Mouse (Mus musculus): ENCODE measurements around the gene Col8a2. TPM values are rescaled to one million over a fixed set of nuclear protein-coding genes. Genes with fewer than 3 reads are reported as not detected.

The Col8a2 gene
- polyA plus RNA-seq, 1 experiment from 2014 or later, result 2.6 TPM

DNA sequence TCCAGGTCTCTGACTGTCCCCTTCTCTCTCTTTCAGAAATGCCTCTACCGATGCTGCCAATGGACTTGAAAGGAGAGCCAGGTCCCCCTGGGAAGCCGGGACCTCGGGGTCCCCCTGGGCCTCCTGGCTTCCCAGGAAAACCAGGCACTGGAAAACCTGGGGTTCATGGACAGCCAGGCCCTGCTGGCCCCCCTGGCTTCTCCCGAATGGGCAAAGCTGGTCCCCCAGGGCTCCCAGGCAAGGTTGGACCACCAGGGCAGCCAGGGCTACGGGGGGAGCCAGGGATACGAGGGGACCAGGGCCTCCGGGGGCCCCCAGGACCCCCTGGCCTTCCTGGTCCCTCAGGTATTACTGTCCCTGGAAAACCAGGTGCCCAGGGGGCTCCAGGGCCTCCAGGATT, 23.8 kb downstream of the Col8a2 start:
- Histone ChIP-seq H3K27ac (no peak overlapping the region), H3K4me2 (no peak overlapping the region), H3K27me3 (replicated peaks) (no peaks in the 10 kb centered on the region), H3K4me3 (no peak overlapping the region), H3K9me3 (no peaks in the 10 kb centered on the region), H3K9ac (no peak overlapping the region), H3K4me1 (no peaks in the 10 kb centered on the region), H3K36me3 (replicated peaks) (0 out of 2 replicates have a peak, but pooled peaks cover 7% of the 10 kb centered on the region)
- peak; percentile 18; the same call in 1 of the 2 replicates for ATAC-seq (replicated peaks)
- 73% methylated on average over 7 of the region's 7 CpGs for WGBS

DNA sequence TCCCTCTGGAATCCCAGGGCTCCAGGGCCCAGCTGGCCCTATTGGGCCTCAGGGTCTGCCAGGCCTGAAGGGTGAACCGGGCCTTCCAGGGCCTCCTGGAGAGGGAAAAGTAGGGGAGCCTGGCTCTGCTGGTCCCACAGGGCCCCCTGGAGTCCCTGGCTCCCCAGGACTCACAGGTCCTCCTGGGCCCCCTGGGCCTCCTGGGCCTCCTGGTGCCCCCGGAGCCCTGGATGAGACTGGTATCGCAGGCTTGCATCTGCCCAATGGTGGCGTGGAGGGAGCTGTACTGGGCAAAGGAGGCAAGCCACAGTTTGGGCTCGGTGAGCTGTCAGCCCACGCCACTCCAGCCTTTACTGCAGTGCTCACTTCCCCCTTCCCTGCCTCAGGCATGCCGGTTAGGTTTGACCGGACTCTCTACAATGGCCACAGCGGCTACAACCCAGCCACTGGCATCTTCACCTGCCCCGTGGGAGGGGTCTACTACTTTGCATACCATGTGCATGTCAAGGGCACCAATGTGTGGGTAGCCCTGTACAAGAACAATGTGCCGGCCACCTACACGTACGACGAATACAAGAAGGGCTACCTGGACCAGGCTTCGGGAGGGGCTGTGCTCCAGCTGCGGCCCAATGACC, 25.1 kb downstream of the Col8a2 start:
- H3K9me3 ChIP-seq, result no peaks in the 10 kb centered on the region
- no peak overlapping the region for H3K4me2 ChIP-seq
- no peak overlapping the region for H3K27ac ChIP-seq
- WGBS, result 87% methylated on average over 16 of the region's 16 CpGs
- no peaks in the 10 kb centered on the region for H3K27me3 ChIP-seq (replicated peaks)
- H3K4me1 ChIP-seq, result no peaks in the 10 kb centered on the region
- no peak overlapping the region for H3K4me3 ChIP-seq
- no peak for ATAC-seq (replicated peaks)
- H3K36me3 ChIP-seq (replicated peaks), result peaks cover 19% of the 10 kb centered on the region
- H3K9ac ChIP-seq, result no peak overlapping the region

DNA sequence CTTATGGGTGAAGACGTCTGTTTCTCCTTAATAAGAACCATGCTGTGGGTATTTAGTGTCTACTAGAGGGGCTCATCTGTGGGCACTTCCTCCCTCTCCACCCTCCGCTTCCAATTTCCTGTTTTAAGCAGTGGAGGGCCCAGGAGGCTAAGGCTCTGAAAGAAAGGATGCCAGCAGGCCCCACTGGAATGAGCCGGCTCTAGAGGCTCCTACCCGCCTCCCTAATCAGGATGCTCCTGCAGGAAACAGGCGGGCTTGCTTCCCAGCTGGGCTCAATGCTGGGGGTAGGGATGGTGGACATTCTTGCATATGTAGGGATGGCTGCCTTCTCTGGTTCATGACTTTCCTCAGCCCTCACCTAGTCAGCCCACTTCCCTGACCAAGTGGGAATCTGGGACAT, 26.6 kb downstream of the Col8a2 start:
- no peak overlapping the region for H3K9ac ChIP-seq
- 33% methylated on average over 5 of the region's 5 CpGs for WGBS

DNA sequence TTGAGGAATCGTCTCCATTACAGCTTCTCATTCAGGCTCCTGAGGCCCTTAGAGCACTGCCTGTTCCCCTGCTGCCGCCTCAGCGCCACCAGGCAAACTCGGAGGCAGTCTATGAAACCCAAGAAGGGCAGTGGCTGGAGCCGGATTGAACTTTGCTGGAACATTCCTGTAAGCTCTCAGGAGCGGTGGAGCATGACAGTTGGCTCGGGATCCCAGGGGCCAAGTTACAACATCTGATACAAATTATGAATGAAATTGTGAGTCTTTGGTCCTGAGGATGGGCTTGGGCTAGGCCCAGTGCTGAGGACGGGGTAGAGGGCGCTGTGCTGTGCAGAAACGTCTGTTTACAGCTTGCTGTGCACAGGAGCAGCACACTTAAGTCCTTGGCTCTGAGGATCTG, 27.8 kb downstream of the Col8a2 start:
- Histone ChIP-seq H3K4me3 (no peak overlapping the region), H3K9ac (no peak overlapping the region), H3K4me2 (no peak overlapping the region), H3K36me3 (replicated peaks) (peaks cover 36% of the 10 kb centered on the region), H3K27me3 (replicated peaks) (no peaks in the 10 kb centered on the region), H3K27ac (no peak overlapping the region), H3K9me3 (no peaks in the 10 kb centered on the region), H3K4me1 (no peaks in the 10 kb centered on the region)
- WGBS, result 47% methylated on average over 10 of the region's 10 CpGs
- ATAC-seq (replicated peaks), result no peak

More for the DNA sequence above, 26.6 kb downstream of the Col8a2 start:
- no peak overlapping the region for H3K4me3 ChIP-seq
- no peaks in the 10 kb centered on the region for H3K27me3 ChIP-seq (replicated peaks)
- H3K27ac ChIP-seq, result no peak overlapping the region
- ATAC-seq (replicated peaks), result no peak
- H3K4me1 ChIP-seq, result no peaks in the 10 kb centered on the region
- peaks cover 34% of the 10 kb centered on the region for H3K36me3 ChIP-seq (replicated peaks)
- H3K4me2 ChIP-seq, result no peak overlapping the region
- H3K9me3 ChIP-seq, result no peaks in the 10 kb centered on the region

DNA sequence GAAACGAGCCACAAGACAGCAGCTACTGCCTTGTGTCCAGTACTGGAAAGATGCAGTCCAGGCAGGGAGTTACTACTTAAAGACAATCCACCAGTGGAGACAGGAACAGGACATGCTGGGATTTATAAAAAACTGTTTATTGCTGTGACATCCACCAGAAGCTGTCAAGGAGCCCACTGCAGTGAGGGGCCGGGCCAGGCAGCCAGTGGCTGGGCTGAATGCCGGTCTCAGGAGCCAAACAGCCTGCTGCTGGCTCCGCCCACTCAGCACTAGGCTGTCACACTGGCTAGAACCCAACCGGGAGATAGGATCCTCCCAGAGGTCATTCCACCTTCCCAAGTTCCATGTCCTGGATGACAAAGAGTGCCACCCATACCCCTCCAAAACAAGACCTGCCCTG, 29.3 kb downstream of the Col8a2 start:
- H3K4me3 ChIP-seq, result no peak overlapping the region
- 48% methylated on average over 5 of the region's 5 CpGs for WGBS
- H3K36me3 ChIP-seq (replicated peaks), result peaks cover 36% of the 10 kb centered on the region
- H3K27me3 ChIP-seq (replicated peaks), result no peaks in the 10 kb centered on the region
- no peak overlapping the region for H3K4me2 ChIP-seq
- ATAC-seq (replicated peaks), result no peak
- H3K4me1 ChIP-seq, result peaks cover 15% of the 10 kb centered on the region
- no peaks in the 10 kb centered on the region for H3K9me3 ChIP-seq
- H3K27ac ChIP-seq, result no peak overlapping the region
- no peak overlapping the region for H3K9ac ChIP-seq

DNA sequence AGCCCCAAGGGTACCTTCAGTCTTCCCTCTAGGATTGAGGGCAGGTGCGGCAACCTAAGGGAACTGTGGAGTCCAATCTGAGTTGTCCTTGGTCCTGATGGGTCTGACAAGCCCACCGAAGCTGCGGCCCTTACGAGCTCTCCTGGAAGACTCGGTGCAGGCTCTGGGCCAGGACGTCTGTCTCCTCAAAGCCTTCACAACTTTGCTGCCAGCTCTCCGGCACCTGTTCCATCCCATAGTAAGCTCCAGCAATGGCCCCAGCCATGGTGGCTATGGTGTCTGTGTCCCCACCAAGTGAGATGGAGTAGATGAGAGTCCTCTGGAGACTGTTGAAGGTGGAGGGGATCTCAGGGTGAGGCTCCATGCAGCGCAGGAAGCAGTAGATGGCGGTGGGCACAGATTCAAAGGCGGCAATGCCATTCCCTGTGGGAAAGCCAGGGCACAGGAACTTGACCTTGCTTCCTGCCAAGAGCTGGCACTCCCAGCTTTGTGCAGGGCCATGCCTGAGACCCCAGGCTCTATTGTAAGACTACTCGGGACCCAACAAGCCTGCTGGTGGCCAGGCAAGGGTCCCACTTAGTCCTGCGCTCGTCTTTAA, 29.9 kb downstream of the Col8a2 start:
- Histone ChIP-seq H3K36me3 (replicated peaks) (peaks cover 36% of the 10 kb centered on the region), H3K27me3 (replicated peaks) (no peaks in the 10 kb centered on the region), H3K4me3 (no peak overlapping the region), H3K4me1 (peaks cover 16% of the 10 kb centered on the region), H3K4me2 (no peak overlapping the region), H3K9me3 (no peaks in the 10 kb centered on the region), H3K9ac (no peak overlapping the region), H3K27ac (no peak overlapping the region)
- WGBS, result 93% methylated on average over 13 of the region's 13 CpGs
- no peak for ATAC-seq (replicated peaks)

DNA sequence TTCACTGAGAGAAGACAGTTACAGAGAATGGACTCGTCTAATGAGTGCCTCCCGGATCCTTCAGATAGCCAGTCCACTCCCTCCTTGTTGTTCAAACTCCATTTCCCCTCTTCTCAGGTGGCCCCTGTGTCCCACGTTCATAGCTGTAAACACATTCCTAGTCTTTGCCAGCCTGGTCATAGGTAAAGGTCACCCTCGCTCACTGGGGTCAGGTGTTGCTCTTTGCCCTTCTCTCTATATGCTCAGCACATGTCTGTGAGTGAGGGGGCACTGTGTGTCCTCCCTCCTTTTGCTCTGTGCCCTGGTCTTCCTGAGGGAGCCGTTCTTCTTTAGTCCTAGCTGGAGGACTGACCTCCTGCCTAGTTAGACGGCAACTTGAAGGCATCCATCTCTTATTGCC, 33.2 kb downstream of the Col8a2 start:
- peaks cover 32% of the 10 kb centered on the region for H3K36me3 ChIP-seq (replicated peaks)
- WGBS, result 91% methylated on average over 6 of the region's 6 CpGs
- no peak overlapping the region for H3K27ac ChIP-seq
- H3K27me3 ChIP-seq (replicated peaks), result peaks cover 7% of the 10 kb centered on the region; the same call in 1 of the 2 replicates
- H3K9ac ChIP-seq, result no peak overlapping the region
- no peak overlapping the region for H3K4me2 ChIP-seq
- no peak for ATAC-seq (replicated peaks)
- H3K4me3 ChIP-seq, result no peak overlapping the region
- H3K4me1 ChIP-seq, result peaks cover 22% of the 10 kb centered on the region
- H3K9me3 ChIP-seq, result no peaks in the 10 kb centered on the region

DNA sequence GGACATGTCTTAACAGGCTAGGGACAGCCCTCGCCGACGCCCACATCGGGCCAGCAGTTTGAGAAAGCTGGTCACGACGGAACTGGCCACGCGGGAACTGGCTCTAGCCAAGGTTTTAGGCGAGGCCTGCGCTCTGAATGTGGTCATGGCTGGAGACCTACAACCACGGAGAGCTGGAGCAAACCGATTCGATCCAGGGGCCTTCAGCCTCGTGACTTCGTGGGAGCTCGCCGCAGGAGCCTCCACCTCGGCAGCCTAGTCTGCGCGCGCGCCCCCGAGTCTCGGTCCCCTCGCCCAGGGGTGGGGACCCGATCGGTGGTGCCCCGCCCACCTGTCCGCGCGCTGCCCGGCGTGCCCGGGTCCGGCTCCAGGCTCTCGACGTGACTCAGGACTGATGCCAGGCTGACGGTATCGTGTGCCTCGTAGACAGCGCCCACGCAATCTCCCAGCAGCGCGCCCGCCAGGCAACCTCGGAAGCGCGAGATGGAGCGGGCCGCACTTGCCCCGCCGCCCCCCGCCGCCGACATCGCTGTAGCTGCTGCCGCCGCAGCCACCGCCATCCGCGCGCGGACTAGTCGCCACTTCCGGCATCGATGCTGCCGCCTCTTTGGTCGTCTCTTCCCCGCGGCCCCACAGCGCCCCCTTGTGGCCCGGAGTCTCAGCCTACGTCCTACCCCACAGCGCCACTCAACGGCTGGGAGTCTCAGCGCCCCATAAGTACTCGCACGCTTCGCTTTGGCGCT, 34.7 kb downstream of the Col8a2 start, which contains the start of gene Adprhl2:
Gene Adprhl2, minus strand, starts transcription at position 593 of the 743 bp plus-strand sequence.
- Histone ChIP-seq H3K9ac (peak within 1 kb of the TSS; percentile 86), H3K36me3 (replicated peaks) (peaks cover 21% of the 10 kb centered on the region), H3K27me3 (replicated peaks) (peaks cover 11% of the 10 kb centered on the region; the same call in 1 of the 2 replicates), H3K27ac (peak within 1 kb of the TSS; percentile 87), H3K4me1 (peaks cover 30% of the 10 kb centered on the region), H3K4me2 (peak within 1 kb of the TSS; percentile 85), H3K4me3 (peak within 1 kb of the TSS; percentile 67), H3K9me3 (no peaks in the 10 kb centered on the region)
- peak; percentile 87 for ATAC-seq (replicated peaks)
- WGBS, result under 1% methylated on average over 76 of the region's 80 CpGs

DNA sequence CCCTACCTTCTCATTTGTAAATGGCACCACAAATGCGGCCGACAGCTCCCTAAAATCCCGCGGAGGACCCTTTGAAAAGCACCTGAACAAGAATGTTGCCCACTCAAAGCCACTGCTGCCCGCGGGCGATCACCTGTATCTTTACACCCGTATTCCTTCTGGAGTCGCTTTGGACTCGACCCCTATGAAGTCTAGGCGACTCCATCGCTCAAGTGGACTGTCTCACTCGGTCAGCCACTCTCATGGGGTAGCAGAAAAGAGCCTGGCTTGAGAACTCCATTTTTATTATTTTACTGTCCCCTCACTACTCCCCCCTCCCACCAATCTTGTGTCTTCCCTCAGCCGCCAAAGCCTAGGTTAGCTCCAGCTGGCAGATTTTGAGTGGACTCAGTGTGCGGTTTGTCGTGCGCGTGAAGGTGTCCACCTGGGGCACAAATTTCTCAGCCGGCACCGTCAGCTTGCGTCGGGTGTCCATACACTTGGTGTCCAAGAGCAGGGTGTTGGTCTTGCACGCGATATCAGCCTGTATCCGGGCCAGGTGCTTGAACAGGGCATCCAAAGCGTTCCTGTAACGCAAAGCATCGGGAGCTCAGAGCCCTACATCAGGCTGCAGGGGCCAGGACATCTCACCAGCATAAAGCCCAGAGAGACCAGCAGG, 35.4 kb downstream of the Col8a2 start:
- ATAC-seq (replicated peaks), result peak; percentile 41

DNA sequence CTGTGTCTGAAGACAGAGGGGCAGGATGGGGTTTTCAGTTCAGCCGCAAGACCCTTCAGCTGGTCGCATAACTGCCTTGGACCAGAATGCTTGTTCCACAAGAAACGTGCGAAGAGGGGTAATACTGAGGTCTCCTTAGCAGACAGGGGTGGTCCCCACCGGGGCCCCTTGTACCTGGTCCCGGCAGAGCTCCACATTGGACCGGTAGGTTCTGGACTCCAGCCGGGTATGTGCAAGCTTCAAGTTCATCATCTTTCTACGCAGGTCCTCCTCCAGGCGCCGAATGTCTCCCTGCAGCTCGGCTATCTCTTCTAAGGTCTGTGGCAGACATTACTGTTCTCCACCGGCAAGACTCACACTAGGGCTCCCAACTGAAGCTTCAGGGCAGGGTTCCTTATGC, 36.1 kb downstream of the Col8a2 start:
- Histone ChIP-seq H3K9me3 (no peaks in the 10 kb centered on the region), H3K4me1 (peaks cover 30% of the 10 kb centered on the region), H3K27me3 (replicated peaks) (peaks cover 11% of the 10 kb centered on the region; the same call in 1 of the 2 replicates), H3K4me3 (no peak overlapping the region), H3K9ac (no peak overlapping the region), H3K27ac (no peak overlapping the region), H3K4me2 (no peak overlapping the region), H3K36me3 (replicated peaks) (peaks cover 7% of the 10 kb centered on the region)
- WGBS, result 95% methylated on average over 13 of the region's 13 CpGs
- ATAC-seq (replicated peaks), result no peak

More for the DNA sequence above, 35.4 kb downstream of the Col8a2 start:
- Histone ChIP-seq H3K4me2 (peak overlapping the region; percentile 85), H3K27me3 (replicated peaks) (peaks cover 11% of the 10 kb centered on the region; the same call in 1 of the 2 replicates), H3K36me3 (replicated peaks) (peaks cover 14% of the 10 kb centered on the region), H3K9me3 (no peaks in the 10 kb centered on the region), H3K27ac (0 out of 2 replicates have a peak overlapping the region, but pooled peaks have one; percentile 21), H3K9ac (peak overlapping the region; percentile 21; the same call in 1 of the 2 replicates), H3K4me1 (peaks cover 30% of the 10 kb centered on the region), H3K4me3 (peak overlapping the region; percentile 67)
- WGBS, result 56% methylated on average over 28 of the region's 28 CpGs

DNA sequence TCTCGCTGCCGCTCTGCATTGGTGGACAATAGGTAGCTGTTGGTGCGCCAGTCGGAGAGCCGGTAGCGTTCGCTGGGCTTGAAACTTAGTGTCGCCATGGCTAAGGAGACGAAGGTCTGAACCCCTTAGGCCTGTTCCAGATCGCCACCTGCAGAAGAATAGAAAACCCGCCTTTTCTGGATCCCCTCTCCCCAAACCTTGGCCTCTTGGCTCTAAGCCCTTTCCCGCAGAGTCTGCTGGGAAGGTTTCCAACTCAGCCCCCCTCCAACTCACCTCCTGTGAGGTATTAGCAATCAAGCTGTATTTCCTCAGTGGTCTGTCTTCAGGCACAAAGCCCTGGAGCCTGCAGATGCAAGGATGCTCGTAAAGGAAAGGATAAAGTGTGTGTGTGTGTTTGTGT, 38.3 kb downstream of the Col8a2 start:
- H3K27ac ChIP-seq, result no peak overlapping the region
- 16% methylated on average over 13 of the region's 13 CpGs for WGBS
- H3K9me3 ChIP-seq, result no peaks in the 10 kb centered on the region
- no peak overlapping the region for H3K4me3 ChIP-seq
- H3K9ac ChIP-seq, result no peak overlapping the region
- no peak for ATAC-seq (replicated peaks)
- peaks cover 11% of the 10 kb centered on the region; the same call in 1 of the 2 replicates for H3K27me3 ChIP-seq (replicated peaks)
- H3K4me1 ChIP-seq, result peaks cover 26% of the 10 kb centered on the region
- no peaks in the 10 kb centered on the region for H3K36me3 ChIP-seq (replicated peaks)
- peak overlapping the region; percentile 10 for H3K4me2 ChIP-seq

All from midbrain, embryonic 15.5 days (tissue).